Mouse (Mus musculus): ENCODE measurements around the gene Glcci1. TPM values are rescaled to one million over a fixed set of nuclear protein-coding genes. Genes with fewer than 3 reads are reported as not detected.

Gene Glcci1
- polyA plus RNA-seq (2014; fragmentation: Illumina TruSeq; extraction: RNeasy Lipid Tissue Mini Kit (QIAGEN cat#74804)) = 8.5 TPM

GRCm38 (mm10) chr6:8509551-8509950, at the start of gene Glcci1:
Gene Glcci1 (plus strand): TSS chr6:8509600.

Data from ovary, adult 10 weeks (tissue).